Mouse (Mus musculus) heart, postnatal 36 days (tissue): ENCODE measurements around the gene A930033H14Rik. TPM values are rescaled to one million over a fixed set of nuclear protein-coding genes. Genes with fewer than 3 reads are reported as not detected.
A peak's percentile ranks its signal among the peaks of the same experiment; 100 is the strongest.

Experiments
- DNase-seq, 2 experiments: peaks; one replicate each; pipeline ENCODE4 v3.0.0; 2021 to 2022
- intact Hi-C: fragments of 180-260 bp; cut with DNase I; formaldehyde crosslinking; loops from one replicate; pipeline ENCODE4 v1.15.1; 2025
- total RNA-seq, 2 experiments: library from RNA; stranded (reverse); gene quantifications; 2 replicates each; pipeline ENCODE4 v1.2.3; 2021

The A930033H14Rik gene
- total RNA-seq, 2 experiments from 2014 or later, result 1.1 to 3.2 TPM

DNA sequence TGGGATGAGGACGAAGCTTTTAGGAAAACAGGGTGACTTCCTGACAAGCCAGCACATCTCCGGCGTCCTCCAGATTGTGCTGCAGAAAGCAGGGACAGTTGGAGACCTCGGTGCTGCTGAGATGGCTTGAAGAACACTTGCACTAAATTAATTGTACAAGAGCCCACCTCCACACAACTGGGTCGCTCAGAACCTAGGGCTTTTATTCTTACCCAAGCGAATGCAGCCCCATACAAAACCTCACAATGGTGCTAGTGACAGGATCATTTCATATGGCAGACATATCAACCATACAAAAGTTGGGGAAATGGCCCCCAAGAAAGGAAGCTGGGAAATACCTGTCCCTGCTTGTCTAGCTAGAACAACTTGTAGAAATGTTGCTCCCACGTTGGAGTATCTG lies 5.4 kb downstream of the A930033H14Rik start:
- intact Hi-C loops, result no loop called here
- DNase-seq, result no peak

DNA sequence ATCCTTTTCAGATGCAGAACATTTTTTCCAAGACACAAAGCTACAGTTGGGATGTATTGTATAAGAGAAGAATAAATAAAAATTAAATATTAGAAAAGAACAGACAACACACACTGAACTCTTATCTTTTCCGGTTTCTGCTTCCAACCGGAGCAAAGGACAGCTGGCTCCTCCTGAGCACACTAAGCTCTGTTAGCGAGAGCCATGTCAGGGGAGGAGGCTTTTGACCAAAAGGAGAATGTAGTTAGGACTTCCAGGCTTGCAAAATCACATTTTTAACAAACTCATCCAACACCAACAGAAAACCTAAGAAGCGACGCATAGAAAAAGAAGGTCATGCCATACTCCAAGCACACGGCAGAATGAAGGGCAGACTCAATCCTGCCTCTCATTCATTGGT lies 6.8 kb downstream of the A930033H14Rik start:
- intact Hi-C loops, result no loop called here
- DNase-seq, result no peak

- intact Hi-C loops, result no loop called here
- no peak for DNase-seq
Measured at GRCm38 (mm10) chr10:69204677-69205400, 8.1 kb downstream of the A930033H14Rik start.

DNA sequence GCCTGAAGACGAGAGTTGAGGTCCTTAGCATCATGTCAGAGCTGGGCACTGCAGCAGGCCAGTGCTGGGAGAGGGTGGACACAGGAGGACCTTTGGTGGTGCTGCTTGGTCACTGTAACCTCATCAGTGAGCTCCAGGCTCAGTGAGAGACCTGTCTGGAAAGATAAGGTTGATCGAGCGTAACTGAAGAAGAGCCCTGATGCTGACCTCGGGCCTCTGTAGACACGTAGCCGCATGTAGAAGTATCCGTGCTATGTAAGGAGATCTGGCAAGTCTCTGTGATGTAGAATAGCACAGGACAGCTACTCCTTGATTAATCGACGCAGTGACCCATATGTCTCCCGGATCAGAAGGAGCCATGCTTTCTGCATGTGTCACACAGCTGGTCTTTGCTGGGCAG lies 19.2 kb downstream of the A930033H14Rik start:
- intact Hi-C loops, result no loop called here

DNA sequence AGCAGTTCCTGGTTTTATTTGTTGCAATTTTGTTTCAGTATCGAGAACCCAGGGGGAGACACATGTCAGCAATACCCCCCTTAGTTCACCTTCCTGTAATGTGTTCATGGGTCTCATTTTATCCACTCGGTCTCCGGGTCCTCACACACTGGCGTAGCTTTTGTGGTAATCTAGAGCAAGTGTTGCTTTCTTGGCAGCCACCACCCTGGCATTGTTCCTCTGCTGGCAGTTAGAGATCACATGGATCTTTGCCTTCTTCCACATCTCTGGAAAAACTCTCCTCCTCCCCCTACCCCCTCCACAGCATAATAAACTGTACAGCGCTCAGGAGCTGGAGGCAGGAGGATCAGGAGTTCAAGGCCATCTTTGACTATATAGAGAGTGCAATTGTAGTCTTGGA lies 20.6 kb downstream of the A930033H14Rik start:
- intact Hi-C loops, result no loop called here
- DNase-seq, result peak in 1 of 2 experiments; percentile 42

More for the DNA sequence above, 19.2 kb downstream of the A930033H14Rik start:
- no peak for DNase-seq

GRCm38 (mm10) chr10:69190434-69191160 lies 22.3 kb downstream of the A930033H14Rik start:
- DNase-seq, result no peak
- intact Hi-C loops, result no loop called here

DNA sequence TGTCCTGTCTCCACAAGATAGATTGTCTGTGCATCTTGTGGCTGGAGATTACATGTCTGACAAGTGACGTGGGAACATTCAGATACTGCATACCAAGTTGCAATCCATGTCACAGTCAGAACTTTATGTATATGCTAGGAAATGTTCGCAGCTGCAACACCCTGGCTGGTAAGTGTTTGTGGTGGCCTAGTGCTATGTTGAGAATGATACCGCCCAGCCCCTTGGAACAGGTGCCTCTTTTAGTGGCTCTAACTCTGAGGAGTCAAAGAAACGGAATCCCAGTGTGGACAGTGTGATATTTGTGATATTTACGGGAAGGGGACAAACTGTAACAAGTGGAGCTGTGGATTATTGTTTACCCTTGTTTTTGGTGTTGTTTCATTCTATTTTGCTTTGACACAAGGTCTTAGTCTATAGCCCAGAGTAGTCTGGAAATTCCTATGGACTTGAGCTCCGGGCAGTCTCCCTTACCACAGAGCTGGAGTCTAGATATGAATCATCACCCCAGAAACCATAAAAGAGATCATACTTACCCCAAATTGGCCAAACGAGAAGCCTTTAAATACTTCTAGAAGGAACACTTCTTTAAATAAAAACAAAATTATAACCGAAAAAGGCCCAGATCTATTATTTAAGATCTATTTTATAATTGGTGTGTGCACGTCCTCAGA lies 25.0 kb downstream of the A930033H14Rik start:
- DNase-seq, result no peak
- intact Hi-C loops, result loop anchor here (5.0 kb wide), 1 partner anchor 134 kb away; no protein-coding TSS in a partner anchor

DNA sequence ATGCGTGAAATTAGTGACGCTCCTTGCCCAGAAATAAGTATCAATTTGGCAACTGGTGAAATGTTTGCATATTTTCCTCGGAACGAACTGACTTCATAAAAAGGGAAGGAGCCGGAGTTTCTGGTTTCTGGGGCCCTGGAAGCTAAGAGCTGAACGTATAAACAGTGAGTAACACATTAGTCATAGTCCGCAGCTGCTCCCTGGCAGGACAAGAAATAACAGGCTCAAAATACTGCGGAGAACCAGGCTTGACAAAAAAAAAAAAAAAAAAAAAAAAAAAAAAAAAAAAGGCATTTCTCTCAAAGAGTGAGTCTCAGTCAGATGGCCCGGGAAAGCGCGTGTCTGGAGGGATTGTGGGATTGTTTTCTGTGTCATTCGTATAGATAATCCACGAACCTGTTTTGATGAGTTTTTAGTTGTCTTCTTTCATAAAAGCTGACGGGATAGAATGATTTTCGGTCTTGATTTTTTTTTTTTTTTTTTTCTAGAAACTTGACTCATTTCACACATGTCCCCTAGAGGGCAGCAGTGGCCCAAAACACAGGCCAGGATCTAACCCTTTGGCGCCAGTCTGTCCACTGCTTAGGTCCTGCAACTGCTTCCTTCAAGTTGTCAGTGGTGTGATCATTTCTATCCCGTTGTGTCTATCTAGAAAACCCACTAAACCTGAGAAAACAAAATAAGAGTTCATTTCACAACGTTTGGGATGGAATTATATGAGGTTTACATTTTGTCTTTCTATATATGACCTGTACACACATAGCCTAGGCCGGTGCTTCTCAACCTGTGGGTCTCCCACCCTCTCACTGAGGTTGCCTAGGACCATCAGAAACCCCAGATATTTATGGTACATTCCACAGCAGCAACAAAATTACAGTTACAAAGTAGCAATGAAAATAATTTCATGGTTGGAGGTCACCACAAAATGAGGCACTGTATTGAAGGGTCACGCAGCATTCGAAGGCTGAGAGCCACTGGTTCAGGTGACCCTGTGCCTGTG lies 26.7 kb downstream of the A930033H14Rik start:
- intact Hi-C loops, result loop anchor here (1.0 to 5.0 kb wide), 2 partner anchors 121 to 136 kb away; no protein-coding TSS in a partner anchor
- DNase-seq, result peak; percentile 75 to 78

GRCm38 (mm10) chr10:69185431-69185830 lies 27.5 kb downstream of the A930033H14Rik start:
- peak; percentile 17 to 38 for DNase-seq
- intact Hi-C loops, result loop anchor here (5.0 kb wide), 1 partner anchor 137 kb away; no protein-coding TSS in a partner anchor

DNA sequence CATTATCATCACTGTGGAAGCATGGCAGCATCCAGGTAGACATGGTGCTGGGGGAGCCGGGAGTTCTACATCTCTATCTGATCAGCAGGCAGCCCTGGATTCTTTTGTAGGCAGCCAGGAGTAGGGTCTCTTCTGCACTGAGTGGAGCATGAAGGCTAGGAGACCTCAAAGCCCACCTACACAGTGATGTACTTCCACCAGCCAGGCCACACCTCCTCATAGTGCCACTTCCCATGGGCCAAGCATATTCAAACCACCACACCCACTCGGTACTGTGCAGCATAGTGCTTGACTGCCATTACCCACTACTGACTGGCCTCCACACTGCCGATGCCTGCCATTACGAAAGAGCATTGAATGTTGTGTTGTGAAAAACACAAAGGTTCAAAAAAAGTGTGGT lies 28.0 kb downstream of the A930033H14Rik start:
- intact Hi-C loops, result loop anchor here (5.0 kb wide), 1 partner anchor 137 kb away; no protein-coding TSS in a partner anchor
- no peak for DNase-seq

- intact Hi-C loops, result no loop called here
- DNase-seq, result no peak
Measured at GRCm38 (mm10) chr10:69180997-69181396, 31.9 kb downstream of the A930033H14Rik start.

DNA sequence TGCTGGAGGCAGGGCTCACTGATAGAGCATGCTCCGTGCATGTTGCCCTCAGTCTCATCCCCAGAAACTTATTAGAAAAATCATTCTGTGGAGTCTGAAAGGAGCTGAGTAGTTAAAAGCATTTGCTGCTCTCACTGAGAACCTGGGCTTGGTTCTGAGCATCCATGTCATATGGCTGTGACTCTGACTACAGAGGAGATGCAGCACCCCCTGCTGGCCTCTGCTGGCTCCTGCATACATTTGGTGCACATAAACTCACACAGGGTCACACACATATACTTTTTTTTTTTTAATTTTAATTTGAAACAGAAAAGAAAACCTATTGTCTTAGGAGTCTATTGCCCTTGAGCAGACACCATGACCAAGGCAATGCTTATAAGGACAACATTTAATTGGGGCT lies 33.6 kb downstream of the A930033H14Rik start:
- DNase-seq, result no peak
- intact Hi-C loops, result no loop called here

GRCm38 (mm10) chr10:69176116-69176515 lies 36.8 kb downstream of the A930033H14Rik start:
- DNase-seq, result no peak
- intact Hi-C loops, result no loop called here

DNA sequence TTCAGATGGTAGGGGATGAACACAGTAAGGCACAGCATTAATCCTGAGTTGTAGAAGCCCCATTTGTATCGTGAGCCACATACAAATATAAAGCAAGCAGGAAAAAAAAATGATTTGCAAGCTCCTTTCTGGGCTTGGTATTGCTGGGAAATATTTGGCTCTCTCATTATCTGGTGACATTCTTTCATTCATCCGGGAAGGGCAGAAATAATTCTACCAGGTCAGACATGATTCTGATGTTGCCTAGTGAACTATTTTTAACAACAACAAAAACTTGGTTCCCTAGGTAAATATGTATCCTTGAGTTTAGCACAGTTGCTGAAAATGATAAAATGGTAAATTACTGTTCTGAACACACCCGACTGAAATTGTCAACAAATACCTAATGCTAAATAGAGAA lies 40.5 kb downstream of the A930033H14Rik start:
- DNase-seq, result no peak
- intact Hi-C loops, result no loop called here

GRCm38 (mm10) chr10:69166514-69166913 lies 46.4 kb downstream of the A930033H14Rik start:
- DNase-seq, result no peak
- intact Hi-C loops, result no loop called here

DNA sequence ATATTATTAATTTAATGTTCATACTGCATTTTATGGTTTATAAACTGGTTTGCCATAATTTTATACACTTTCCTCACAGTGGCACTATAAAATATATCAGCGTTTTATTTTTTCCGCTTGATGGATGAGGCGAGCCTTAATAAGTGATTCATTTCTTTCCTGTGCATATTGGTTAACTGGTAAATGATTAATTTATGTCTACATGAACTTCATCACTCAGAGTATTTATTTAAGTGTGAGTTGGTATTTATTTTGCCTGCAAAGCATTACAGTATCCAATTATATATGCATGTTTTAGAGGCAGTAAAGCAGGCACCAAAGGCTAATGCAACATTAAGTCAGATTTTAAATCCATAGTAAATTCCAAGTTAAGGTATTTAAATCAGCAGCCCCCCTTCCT lies 47.1 kb downstream of the A930033H14Rik start:
- DNase-seq, result no peak
- intact Hi-C loops, result no loop called here

DNA sequence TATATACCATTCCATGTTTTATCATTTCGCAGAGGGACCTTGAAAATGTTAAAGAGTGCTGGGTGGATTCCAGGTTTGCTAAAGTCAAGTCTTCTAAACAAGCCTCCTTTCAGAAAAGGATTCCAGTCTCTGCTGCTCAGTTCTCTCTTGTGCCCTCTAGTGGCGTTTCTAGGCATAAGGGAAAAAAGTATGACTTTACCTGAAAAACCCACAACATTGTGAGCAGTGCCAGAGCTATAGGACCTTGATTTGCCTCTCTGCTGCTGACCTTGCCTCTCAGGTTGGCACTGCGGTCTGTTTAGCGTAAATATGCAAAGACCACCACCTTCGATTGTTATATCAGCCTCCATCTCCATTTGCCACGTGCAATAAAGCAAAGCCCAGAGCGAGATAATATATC lies 47.8 kb downstream of the A930033H14Rik start:
- DNase-seq, result peak in 1 of 2 experiments; percentile 13

GRCm38 (mm10) chr10:69163216-69163615 lies 49.7 kb downstream of the A930033H14Rik start:
- intact Hi-C loops, result no loop called here
- DNase-seq, result no peak

More for the DNA sequence above, 47.8 kb downstream of the A930033H14Rik start:
- intact Hi-C loops, result no loop called here

- DNase-seq, result no peak
- intact Hi-C loops, result no loop called here
Measured at GRCm38 (mm10) chr10:69162577-69162976, 50.3 kb downstream of the A930033H14Rik start.

- DNase-seq, result no peak
- intact Hi-C loops, result no loop called here
Measured at GRCm38 (mm10) chr10:69161503-69161902, 51.4 kb downstream of the A930033H14Rik start.
